Mouse (Mus musculus): ENCODE results near the gene Gfpt1. TPM values are rescaled to one million over a fixed set of nuclear protein-coding genes. Genes with fewer than 3 reads are reported as not detected.
"Not testable (repeated sequence)": the region's sequence is repeated elsewhere in the genome, so short reads cannot be mapped to it uniquely, and the experiment has no call there.

Gfpt1 gene
- polyA plus RNA-seq (2012; rRNA removed), result 23.2 and 25.1 TPM in 2 replicates

DNA sequence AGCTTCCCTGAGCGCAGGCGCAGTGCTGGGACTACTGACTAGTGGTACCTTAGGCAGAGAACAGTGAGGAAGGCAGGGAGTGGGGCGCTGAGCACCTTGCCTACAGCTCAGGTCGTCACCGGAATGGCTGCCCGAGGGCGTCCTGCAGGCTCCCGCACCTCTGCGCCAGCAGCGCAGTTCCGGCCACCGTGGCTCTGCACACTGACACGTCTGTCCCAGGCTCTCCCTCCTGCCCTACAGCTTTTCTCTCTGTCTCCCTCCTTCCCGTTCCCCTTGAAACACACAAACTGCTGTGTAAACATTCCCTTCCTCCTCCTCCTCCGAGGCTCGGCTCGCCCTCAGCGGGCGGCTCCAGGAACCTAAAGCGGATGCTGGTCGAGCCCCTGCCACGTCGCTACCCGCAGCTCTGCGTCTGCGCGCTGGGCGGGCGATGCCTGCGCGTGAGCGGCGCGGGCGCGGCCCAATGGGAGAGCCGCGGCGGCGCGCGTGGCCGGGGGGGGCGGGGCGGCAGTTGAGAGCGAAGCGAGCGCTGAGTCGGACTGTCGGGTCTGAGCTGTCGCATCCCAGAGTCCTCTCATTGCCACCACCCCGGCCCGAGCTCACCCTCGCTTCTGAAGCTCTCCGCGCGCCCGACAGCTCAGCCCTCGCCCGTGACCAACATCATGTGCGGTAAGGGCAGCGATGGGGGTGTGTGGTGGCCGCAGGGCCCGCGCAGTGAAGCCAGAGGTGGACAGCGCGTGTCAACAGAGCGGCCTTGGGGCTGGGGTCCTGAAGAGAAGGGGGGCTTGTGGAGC lies at the start of gene Gfpt1:
Gene Gfpt1, plus strand, starts transcription at position 510 of the 794 bp plus-strand sequence.
- DNase-seq (ENCODE audit: low spot score), result peak; percentile 93

DNA sequence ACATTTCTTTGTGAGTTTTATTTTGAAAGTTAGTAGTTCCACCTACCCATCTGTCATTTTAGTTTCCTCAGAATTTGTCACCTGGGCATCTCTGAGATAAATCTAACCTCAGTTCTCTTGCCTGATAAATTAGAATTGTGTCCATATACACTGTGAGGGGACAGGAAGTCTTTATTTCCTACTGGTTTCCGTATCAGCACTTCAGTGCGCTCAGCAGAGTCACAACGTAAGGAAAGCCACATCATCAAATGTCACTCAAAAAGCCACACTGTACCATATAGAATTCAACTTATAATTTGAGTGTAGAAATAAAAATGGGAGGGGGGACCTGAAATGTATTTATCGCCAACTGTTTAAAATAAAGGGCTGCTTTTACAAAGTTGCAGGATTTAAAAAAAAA lies 48.4 kb upstream of the Gfpt1 start:
- DNase-seq (ENCODE audit: low spot score), result no peak

DNA sequence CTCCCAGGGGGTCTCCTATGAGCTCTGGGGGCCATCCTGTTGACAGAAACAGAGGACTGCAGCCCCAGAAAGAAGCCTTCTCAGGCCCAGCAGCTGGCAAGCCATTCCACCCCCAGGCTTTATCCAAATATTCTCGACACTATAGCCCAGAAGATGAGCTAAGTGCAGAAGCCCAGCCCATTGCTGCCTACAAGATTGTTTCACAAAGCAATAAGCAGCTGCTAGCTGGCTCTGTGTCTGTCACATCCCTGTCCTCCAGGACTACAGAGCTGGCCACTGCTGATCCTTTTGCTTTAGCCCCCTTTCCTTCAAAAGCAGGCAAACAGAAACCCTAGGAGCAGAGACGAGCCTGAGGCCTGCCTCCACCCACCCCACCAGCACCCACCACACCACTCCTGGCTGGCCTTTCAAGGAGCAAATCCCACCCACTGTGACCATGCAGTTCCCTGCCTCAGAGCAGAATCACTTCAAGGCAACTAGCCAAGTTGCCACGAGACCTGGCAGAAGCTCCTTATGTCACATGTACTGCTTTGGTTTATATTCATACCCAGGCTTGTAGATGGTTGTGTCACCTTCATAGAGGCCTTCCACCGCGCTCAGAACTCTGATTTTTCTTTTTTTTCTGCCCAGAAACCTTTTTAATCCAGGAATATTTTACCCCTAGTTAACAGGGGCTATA lies 45.9 kb upstream of the Gfpt1 start:
- DNase-seq (ENCODE audit: low spot score), result no peak

DNA sequence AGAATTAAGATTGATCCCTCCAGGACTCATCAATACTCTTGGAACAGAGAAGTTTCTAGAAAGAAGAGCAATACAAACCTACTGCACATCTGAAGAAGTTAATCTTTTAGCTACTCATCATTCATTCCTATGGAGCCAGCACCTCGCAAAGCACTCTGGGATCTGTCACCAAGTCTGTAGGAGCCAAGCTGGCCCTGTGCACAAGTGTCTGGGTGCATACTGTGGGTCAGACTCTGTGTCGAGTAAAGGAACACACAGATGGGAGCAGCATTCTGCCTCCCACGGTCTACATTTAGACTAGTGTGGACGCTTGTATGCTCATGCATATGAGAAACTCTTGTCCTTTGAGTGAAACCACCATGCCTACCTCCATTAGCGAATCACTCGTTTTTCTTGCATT lies 45.3 kb upstream of the Gfpt1 start:
- no peak for DNase-seq (ENCODE audit: low spot score)

DNA sequence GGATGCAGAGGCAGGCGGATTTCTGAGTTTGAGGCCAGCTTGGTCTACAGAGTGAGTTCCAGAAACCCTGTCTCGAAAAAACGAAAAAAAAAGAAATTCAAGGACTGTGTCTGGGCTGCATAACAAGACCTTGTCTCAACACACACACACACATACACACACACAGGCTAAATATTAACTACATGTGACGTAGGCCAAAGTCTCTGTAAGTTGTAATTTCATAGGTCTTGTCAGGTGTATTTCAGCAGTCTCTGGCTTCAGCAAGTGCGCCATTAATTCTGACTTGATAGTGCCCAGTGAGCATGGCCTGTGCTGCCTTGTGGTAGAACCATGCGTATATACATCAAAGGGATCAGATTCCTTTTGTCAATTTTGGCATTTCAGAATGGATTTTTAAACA lies 40.7 kb upstream of the Gfpt1 start:
- no peak for DNase-seq (ENCODE audit: low spot score)

DNA sequence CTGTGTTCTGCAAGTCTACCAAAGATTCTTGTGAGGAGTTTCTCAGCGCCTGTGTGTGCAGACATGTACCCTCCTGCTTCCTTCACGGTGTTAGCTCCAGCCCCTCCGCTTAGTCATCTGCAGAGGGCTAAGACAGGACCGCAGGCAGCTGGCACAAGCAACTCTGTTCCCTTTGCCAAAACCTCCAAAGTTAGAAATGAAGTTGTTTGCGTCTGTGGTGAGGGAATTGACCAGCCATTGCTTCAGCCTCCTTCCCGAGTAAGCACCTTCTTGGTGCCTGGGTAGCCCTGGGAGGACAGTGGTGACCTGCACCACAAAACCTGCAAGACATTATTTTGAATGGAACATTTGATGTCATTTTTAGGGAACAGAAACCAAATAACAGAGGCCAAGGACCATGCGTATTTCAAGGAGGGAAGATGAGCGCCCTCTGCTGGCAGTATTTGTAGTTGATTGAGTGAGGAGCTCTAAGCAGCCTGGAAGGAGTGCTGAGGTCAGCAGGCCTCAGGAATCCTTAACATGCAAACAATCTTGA lies 40.1 kb upstream of the Gfpt1 start:
- DNase-seq (ENCODE audit: low spot score), result peak; percentile 40

DNA sequence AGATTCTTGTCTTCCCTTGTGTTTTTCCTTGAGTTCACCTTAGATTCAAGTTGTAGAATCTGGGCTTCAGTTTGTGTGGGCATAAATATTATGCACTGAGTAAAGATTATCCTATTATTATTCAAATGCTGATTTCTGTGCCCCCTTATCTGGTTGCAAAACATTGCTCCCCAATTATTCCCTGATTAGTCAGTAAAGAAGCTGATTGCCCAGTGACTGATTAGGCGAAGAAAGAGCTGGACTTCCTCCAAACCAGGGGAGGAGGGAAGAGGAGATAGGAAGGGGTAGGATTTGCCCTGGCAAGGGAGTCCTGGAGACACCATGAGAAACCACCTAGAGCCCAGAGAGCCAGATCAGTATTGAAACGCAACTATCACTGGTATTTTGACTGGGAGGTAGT lies 38.5 kb upstream of the Gfpt1 start:
- DNase-seq (ENCODE audit: low spot score), result no peak

DNA sequence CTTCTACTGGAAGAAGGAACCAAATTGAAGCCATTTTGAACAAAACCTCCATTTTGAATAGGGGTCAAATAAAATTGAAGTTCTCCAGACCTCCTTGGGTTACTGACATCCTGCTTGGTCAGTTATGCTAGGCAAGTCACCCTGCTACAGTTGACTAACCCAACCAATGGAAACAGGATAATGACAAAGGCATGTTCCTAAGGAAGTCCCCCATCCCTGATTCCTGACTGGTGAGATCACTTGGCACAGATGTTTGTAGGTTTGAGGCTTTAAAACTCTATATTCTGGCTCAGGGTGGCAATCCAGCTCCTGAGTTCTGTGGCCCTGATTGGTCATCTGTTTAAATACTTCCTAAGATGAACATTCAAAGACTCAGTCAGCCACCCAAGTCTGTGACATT lies 37.1 kb upstream of the Gfpt1 start:
- DNase-seq (ENCODE audit: low spot score), result no peak

DNA sequence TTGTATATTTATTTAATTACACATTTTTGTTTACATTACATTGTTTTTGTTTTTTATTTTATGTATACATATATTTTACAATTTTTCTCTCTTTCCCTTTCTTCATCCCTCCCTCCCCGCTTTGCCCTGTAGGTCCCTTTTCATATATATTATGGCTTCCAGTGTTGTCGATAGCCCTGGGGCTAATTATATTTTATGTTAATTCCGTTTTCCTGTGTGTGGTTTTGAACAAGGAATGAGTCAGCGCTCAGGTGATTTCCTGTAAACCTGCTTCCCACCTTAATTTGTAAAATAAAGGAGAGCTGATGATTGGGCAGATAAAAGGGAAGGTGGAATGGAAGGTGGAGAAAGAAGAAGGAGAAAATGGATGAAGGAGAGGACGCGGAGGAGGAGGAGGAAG lies 33.8 kb upstream of the Gfpt1 start, which contains the start of gene Nfu1:
Gene Nfu1, plus strand, starts transcription at position 350 of the 400 bp plus-strand sequence.
- no peak for DNase-seq (ENCODE audit: low spot score)

DNA sequence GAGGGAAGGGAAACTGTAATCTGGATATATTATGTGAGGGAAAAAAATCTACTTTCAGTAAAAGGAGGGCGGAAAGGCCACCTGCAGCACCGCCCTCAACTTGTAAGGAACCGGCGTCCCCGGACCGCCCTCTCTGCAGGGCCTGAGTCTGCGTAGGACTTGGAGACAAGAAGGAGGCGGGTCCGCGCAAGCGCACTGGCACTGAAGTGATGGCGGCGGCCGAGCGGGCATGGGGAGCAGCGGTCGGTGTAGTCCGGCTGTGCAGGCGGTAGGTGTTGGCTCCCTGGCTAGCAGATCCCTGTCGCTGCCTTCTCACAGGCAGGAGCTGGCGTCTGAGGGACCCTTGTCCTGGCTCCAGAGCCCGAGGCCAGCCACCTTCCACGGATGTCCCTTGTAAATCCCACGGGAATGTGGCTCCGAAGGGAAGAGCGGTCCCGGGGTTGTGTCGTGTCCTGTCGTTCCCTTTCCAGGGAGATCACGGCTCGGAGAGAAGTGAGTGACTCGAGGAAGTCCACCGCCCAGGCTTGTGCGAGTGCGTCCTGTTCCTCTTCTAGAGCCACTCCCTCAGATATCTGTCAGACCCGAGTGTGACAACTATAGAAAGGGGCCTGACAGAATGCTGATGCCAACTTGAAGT lies 32.8 kb upstream of the Gfpt1 start:
- peak; percentile 94 for DNase-seq (ENCODE audit: low spot score)

DNA sequence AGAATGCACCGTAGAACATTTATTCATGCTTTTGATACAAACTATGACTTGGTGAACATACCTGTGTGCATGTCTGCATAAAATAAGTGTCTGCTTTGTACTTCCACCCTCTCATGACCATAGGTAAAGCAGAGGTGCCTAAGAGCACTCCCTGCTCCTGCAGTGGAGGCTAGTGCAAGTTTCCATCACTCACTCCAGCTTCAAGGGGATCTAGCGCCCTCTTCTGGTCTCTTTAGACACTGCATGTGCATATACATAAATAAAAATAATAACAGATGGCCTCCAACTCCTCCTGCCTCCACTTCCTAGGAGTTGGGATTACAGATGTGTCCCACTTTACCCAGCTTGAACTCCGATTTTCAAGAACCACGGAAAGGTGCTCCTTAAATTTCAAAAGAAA lies 25.7 kb upstream of the Gfpt1 start:
- DNase-seq (ENCODE audit: low spot score), result no peak

DNA sequence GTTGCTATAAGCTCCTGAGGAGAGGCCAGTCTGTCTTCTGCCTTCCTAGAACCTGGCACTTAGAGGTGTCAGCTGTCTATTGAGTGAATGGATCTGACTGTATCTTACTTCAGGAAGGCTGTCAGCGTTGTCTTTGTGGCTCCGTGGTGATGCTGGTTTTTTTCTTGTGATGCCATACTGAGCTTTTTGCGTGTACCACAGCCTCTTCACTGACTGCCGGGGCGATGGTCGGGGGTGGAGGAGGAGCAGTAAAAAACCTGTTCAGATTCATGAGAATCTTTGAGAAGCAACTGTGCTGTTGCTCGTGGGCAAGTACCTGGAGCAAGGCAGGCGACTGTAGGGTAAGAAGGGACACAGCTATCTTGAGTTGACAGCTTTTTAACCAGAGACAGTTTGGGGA lies 23.8 kb upstream of the Gfpt1 start:
- no peak for DNase-seq (ENCODE audit: low spot score)

DNA sequence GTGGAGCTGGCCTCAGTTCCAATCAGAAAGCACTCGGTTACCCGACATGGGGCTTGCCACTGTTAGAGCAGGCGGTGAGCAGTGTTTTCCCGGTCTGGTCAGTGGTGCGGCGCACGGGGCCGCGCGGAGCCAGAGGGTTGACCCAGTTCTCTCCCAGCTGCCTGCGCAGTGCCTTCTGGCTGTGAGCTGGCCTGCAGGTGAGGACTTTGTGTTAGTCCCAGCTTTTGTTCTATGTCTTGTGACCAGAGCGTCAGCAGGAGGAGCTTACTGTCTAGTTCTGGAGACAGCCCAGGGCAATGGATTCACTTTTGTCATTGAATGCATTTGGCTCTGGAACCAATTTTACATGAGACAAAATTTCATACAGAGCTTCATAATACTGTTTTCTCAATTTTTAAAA lies 20.9 kb upstream of the Gfpt1 start:
- no peak for DNase-seq (ENCODE audit: low spot score)

DNA sequence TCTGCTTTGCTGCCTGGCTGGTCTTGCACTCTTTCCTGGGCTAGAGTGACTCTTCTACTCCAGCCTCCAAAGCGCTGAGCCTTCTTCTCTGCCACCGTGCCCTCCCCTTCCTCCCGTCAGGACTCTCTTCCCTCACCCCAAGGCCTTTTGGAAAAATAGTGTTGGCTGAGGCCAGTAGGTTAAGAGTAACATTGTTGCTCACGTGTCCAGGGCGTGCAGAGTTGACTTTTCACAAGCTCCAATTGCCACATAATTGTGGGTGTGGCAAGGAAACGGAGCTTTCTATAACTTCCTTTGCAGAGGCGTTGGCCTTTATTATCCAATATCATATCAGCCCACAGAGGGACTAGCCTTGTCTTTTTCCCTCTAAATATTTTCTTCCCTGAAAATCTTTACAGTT lies 15.7 kb upstream of the Gfpt1 start:
- no peak for DNase-seq (ENCODE audit: low spot score)

DNA sequence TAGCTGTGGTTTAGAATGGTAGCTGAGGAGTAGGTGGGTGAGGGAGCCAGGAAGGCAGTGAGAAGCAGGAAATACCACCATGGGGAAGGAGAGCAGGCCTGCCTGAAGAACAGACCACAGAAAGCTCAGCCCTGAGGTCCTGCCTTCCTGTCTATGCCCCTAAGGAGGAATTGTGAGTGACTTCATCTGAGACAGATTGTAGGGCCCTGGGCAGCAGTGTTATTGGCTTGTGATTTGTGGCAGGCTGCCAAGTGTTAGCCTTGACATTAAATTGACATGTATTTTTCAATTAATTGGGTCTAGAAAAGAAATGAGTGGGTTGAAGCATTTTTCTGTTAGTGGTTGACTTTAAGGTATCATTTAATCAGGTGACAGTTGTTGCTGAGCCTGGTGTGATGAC lies 13.8 kb upstream of the Gfpt1 start:
- DNase-seq (ENCODE audit: low spot score), result no peak

DNA sequence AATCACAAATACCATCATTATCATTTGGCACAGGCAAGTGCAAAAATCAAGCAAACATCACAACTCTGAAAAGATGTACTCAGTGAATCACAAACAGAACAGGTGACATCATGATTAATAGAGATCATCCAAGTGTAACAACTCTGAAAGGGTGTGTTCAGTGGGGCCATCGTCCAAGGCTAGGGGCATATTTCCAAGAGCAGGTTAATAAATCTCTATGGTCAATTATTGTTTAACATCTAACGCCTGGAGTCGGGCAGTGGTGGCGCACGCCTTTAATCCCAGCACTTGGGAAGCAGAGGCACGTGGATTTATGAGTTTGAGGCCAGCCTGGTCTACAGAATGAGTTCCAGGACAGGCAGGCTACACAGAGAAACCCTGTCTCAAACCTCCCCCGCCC lies 11.3 kb upstream of the Gfpt1 start:
- DNase-seq (ENCODE audit: low spot score), result not testable (repeated sequence)

DNA sequence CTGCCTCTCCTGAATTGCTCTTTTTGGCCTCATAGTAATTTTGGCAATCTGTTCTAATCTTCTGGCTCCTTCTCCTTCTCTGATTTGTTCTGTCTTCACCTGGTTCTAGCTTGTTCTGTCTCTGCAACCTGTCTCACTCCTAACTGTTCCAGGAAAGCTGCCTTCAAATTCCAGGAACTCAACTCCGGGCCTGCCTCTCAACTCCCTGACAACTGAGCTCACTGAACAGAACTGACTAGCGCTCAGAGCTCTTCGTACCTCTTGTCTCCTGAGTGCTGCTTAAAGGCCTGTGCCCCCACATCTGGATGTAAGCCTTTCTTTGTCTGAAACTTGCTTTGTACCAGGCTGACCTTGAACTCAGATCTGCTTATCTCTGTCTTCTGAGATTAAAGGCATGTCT lies 10.2 kb upstream of the Gfpt1 start:
- no peak for DNase-seq (ENCODE audit: low spot score)

DNA sequence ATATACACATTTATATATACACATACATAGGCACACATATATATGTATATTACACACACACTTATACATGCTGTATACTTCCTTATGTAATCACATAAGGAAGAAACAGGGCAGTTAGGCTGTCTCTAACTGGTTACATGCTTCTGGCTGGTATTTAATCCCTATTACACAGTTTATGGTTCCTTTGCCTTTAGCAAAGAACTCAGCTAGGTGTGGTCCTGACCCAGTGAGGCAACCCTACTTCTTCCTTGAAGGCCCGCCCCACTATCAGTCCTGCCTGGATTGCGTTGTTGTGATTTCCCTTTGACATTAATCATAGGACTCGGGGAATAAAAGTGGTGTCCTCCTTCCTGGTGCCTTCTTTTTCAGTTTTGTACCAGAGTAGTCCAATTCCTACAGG lies 8.3 kb upstream of the Gfpt1 start:
- DNase-seq (ENCODE audit: low spot score), result no peak

DNA sequence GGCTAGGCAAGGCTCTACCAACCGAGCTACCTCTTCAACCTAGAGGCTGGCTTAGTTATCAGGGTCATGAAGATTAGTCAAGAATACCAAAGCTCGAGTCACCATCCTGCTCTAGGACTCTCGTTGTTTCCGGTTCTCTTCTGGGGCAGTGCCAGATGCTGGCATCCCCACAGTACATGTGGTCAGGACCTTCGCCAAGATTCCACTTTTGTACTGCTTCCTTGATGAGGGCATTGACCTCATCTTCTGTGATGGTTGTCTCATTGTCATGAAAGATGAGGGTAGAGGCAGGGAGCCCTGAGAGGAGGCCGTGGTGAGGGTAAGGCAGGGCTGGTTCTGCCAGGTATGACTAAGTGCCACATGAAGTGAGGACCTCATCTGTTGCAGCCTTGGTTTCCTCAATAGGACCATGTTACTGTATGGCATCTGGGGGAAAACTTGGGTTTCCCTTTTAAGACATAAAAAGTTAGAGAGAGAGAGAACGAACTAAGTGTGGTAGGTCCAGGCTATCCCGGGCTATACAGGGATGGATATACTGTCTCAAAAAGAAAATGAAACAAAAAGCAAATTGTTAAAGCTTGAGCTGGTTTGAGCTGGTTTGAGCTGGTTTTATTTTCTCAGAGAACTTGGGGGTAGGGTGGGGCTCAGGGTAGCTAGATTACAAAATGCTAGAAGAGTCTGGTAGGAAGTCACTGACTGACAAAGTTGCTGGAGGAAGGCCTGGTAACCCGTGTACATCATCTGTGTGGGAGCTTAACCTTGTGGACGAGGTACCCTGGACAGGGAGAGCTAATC lies 4.6 kb upstream of the Gfpt1 start:
- DNase-seq (ENCODE audit: low spot score), result no peak

DNA sequence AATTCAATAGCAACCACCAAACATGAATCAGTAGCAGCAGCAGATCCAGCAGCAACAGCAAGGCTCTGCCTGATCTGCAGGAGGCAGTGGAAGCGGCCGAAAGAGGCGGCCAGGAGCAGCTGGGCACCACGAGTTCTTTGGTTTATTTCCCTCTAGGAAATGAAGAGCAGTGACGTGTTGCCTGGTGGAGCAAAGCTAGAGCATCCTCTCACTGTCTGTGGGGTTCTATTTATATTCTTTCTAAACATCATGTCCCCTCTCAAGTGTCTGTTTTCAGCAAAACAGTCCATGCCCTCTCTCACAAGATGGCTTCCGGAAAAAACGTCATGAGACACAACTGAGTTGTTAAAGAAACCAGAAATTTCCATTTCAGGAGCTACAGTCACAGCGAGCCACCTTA lies 3.5 kb upstream of the Gfpt1 start:
- DNase-seq (ENCODE audit: low spot score), result no peak

DNA sequence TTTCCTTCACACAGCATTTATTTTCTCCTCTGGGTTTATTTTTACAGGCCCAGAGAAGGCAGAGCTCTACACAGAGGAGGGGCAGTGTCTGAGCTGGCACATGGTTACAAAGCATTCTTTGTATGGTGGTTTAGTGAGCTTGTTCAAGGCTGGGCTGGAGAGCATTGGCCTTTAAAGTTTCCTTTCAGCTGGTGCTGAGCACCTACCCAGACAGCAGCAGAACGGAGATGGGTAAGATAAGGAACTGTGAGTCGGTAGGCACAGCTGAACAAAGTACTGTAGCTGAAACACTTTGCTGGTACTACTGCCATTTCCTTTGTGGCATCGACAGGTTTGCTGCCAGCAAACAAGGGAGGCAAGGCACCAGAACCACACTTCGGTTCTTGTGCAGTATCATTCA lies 1.7 kb upstream of the Gfpt1 start:
- no peak for DNase-seq (ENCODE audit: low spot score)

DNA sequence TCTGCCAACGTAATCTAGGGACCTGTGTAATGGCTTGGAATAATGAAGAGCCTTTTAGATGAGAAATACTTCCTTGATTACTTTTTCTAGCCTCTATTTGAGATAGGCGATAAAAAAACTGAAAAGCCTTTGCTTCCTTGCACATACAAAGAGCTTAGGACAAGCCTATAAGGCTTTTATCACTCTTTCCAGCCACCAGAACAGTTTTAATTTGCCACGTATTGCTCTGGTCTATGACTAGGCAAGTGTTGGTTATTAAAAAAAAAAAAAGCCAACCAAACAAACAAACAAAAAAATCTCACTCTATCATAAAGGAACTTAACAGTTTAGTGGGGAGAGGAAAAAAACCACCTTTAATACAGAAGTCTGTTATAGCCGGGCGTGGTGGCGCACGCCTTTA lies 1.2 kb upstream of the Gfpt1 start:
- DNase-seq (ENCODE audit: low spot score), result no peak

All from urinary bladder, adult 2 months (tissue).